Mouse (Mus musculus) liver, postnatal 0 days (tissue): ENCODE measurements around the gene Poc1a. TPM values are rescaled to one million over a fixed set of nuclear protein-coding genes. Genes with fewer than 3 reads are reported as not detected.

Experiments used
- ATAC-seq: fragments of 200-750 bp; cut with Nextera tagmentation; 2 replicates; pipeline ENCODE4 v1.8.0; 2017; ENCODE audit warnings: mild to moderate bottlenecking, moderate library complexity
- DNase-seq: peaks from one replicate; pipeline ENCODE4 v3.0.0-alpha.2; 2016
- H3K27ac ChIP-seq: fragments of 300-500 bp; sonication (generic); 2 replicates; pipeline ENCODE4 v1.5.1; 2014; ENCODE audit warnings: antibody characterized with exemption, moderate library complexity, mild to moderate bottlenecking, low read depth
- H3K27me3 ChIP-seq: fragments of 300-500 bp; sonication (generic); 2 replicates; pipeline ENCODE4 v1.6.1; 2014; ENCODE audit warnings: low read length, control low read depth, mixed read lengths; ENCODE audit not compliant: insufficient read depth
- H3K36me3 ChIP-seq: fragments of 300-500 bp; sonication (generic); replicated peaks from 2 replicates; pipeline ENCODE4 v1.6.1; 2014; ENCODE audit warnings: mild to moderate bottlenecking, control low read depth, low read length, moderate library complexity, mixed read lengths; ENCODE audit not compliant: insufficient read depth
- H3K4me1 ChIP-seq: fragments of 300-500 bp; sonication (generic); 2 replicates; pipeline ENCODE4 v1.6.1; 2014; ENCODE audit warnings: antibody characterized with exemption, mild to moderate bottlenecking, control low read depth; ENCODE audit not compliant: insufficient read depth
- H3K4me2 ChIP-seq: fragments of 300-500 bp; sonication (generic); 2 replicates; pipeline ENCODE4 v1.6.1; 2014; ENCODE audit warnings: low read depth, mild to moderate bottlenecking, low read length, moderate library complexity, mixed read lengths
- H3K4me3 ChIP-seq: fragments of 300-500 bp; sonication (generic); 2 replicates; pipeline ENCODE4 v1.5.1; 2014; ENCODE audit warnings: low read depth, low read length
- H3K9ac ChIP-seq: fragments of 300-500 bp; sonication (generic); replicated peaks from 2 replicates; pipeline ENCODE4 v1.6.1; 2014; ENCODE audit warnings: mild to moderate bottlenecking, moderate library complexity
- H3K9me3 ChIP-seq: fragments of 300-500 bp; sonication (generic); 2 replicates; pipeline ENCODE4 v1.6.1; 2016; ENCODE audit warnings: mild to moderate bottlenecking, control low read depth, low read length, mixed read lengths
- CTCF ChIP-seq: sonication (generic); IDR thresholded peaks from 2 replicates; pipeline ENCODE4 v1.5.1; 2016; ENCODE audit warnings: antibody characterized with exemption, low read depth
- EP300 ChIP-seq: IDR thresholded peaks from 2 replicates; pipeline ENCODE4 v1.6.1; 2016; ENCODE audit warnings: antibody characterized with exemption, low read depth, mild to moderate bottlenecking
- WGBS: fragments of 180-500 bp; shearing (Covaris S2); extraction: QIAGEN DNeasy Blood & Tissue Kit; methylation state at CpG from one replicate; pipeline ENCODE4 v1.1.7; 2014; ENCODE audit not compliant: insufficient replicate concordance; 5-methylcytosine and 5-hydroxymethylcytosine counted together
- polyA plus RNA-seq: library from polyadenylated mRNA; unstranded; fragments of >200 nt; fragmentation: Nextera tagmentation; extraction: Ambion mirVana; gene quantifications from 2 replicates; pipeline ENCODE4 v1.2.1, GENCODE M21; 2015

Gene Poc1a
- polyA plus RNA-seq, 1 experiment from 2014 or later: 14.5 TPM

GRCm38 (mm10) chr9:106341313-106341686, 60.4 kb downstream of the Poc1a start:
- no peaks in the 10 kb centered on the region for H3K36me3 ChIP-seq
- no peak overlapping the region for H3K9ac ChIP-seq
- no peaks in the 10 kb centered on the region for H3K4me1 ChIP-seq
- no peak overlapping the region for H3K4me2 ChIP-seq
- TF ChIP-seq CTCF (no peak), EP300 (no peak)
- WGBS: 73% methylated on average over 3 of the region's 3 CpGs
- H3K27me3 ChIP-seq: no peaks in the 10 kb centered on the region
- H3K9me3 ChIP-seq: no peaks in the 10 kb centered on the region
- DNase-seq: no peak
- no peak for ATAC-seq
- H3K27ac ChIP-seq: no peak overlapping the region
- no peak overlapping the region for H3K4me3 ChIP-seq

DNA sequence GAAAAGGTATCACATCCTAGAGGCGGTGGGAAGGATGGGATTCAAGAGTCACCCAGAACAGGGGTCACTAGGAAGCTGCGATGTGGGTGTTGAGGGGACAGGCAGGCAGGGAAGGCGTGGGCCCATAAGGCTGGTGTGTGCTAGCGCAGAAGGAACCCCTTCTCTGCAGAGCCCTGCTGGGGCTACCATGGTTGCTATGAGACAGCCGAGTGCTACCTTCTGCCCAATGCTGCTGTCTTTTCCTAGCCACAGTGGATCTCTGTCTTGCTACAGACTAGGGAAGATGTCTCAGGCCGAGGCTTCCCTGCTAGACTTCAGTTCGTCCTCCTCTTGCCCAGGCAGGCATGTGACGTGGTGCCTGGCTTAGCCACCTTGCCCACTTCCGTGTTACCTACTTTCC, 61.7 kb downstream of the Poc1a start:
- H3K27ac ChIP-seq: no peak overlapping the region
- no peaks in the 10 kb centered on the region for H3K36me3 ChIP-seq
- no peak overlapping the region for H3K4me2 ChIP-seq
- H3K4me1 ChIP-seq: no peaks in the 10 kb centered on the region
- no peaks in the 10 kb centered on the region for H3K9me3 ChIP-seq
- TF ChIP-seq EP300 (no peak), CTCF (no peak)
- H3K27me3 ChIP-seq: no peaks in the 10 kb centered on the region
- WGBS: 83% methylated on average over 9 of the region's 9 CpGs
- no peak overlapping the region for H3K9ac ChIP-seq
- ATAC-seq (no peak), DNase-seq (no peak)
- no peak overlapping the region for H3K4me3 ChIP-seq

GRCm38 (mm10) chr9:106345167-106345566, 64.3 kb downstream of the Poc1a start:
- TF ChIP-seq CTCF: no peak
- Histone ChIP-seq H3K27me3 (no peaks in the 10 kb centered on the region), H3K27ac (no peak overlapping the region), H3K36me3 (no peaks in the 10 kb centered on the region), H3K9me3 (no peaks in the 10 kb centered on the region), H3K4me3 (no peak overlapping the region), H3K9ac (no peak overlapping the region), H3K4me1 (no peaks in the 10 kb centered on the region), H3K4me2 (no peak overlapping the region)
- 72% methylated on average over 6 of the region's 6 CpGs for WGBS
- ATAC-seq (no peak), DNase-seq (no peak)

DNA sequence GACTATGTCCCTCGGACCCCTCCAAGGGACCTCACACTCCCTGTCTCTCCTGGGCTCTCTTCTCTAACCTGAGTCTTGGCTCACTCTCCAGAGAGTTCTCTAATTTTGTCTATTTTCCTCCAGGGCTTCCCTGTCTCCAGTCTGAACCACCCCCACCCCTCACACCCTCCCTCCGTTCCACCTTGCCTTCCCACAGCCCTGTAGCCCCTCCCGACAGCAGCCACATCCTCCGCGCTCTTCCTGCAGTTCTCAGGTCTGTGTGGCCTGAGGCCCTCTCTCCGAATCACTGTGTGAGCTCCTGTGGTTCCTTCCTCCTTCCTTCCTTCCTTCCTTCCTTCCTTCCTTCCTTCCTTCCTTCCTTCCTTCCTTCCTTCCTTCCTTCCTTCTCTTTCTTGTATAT, 64.8 kb downstream of the Poc1a start:
- TF ChIP-seq EP300 (no peak), CTCF (no peak)
- WGBS: 58% methylated on average over 6 of the region's 6 CpGs
- Histone ChIP-seq H3K27me3 (no peaks in the 10 kb centered on the region), H3K4me1 (no peaks in the 10 kb centered on the region), H3K9ac (no peak overlapping the region), H3K27ac (no peak overlapping the region), H3K9me3 (no peaks in the 10 kb centered on the region), H3K4me3 (no peak overlapping the region), H3K36me3 (no peaks in the 10 kb centered on the region), H3K4me2 (no peak overlapping the region)
- no peak for DNase-seq
- ATAC-seq: no peak

DNA sequence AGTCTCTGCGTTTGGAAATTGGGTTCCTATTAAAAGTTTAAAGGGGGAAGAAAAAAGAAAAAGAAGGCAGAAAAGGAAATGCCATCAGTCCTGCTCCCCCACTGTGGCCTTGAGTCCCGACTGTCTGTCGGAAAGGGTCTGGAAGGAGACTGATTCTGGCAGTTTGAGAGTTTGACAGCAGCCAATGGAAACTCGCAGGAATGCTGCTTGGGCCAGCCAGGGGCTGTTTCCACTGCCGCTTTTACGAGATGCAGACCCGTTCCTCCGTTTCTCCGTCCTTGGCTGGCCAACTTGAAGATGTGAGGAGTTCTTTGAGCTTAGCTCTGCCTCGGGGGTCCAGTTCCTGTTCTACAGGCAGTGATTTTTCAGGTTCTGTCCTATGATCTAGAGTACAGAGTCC, 67.4 kb downstream of the Poc1a start:
- 66% methylated on average over 10 of the region's 10 CpGs for WGBS
- no peak for DNase-seq
- ATAC-seq: no peak
- Histone ChIP-seq H3K9ac (no peak overlapping the region), H3K9me3 (no peaks in the 10 kb centered on the region), H3K36me3 (no peaks in the 10 kb centered on the region), H3K4me1 (no peaks in the 10 kb centered on the region), H3K27me3 (no peaks in the 10 kb centered on the region), H3K4me3 (no peak overlapping the region), H3K4me2 (no peak overlapping the region), H3K27ac (no peak overlapping the region)
- no peak for TF ChIP-seq CTCF
- no peak for TF ChIP-seq EP300

DNA sequence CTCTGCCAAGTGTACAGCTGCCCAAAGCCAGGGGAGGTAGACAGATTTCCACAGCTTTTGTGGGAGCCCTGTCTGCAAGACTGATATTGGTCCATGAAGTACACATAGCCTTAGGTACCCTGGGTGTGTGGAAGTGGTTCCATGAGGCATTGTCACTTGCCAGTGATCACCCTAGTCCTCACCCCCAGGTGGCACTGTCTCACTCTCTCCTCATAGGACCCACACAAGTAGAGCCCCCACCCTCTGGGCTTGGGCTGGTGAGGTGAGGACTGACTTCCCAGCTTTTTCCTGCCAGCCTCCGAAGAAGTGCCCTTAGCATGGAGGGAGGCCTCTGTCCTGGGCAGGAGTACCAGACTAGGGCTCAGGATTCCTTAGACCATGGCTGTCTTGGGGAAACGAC, 68.2 kb downstream of the Poc1a start:
- Histone ChIP-seq H3K4me2 (no peak overlapping the region), H3K27ac (no peak overlapping the region), H3K4me1 (no peaks in the 10 kb centered on the region), H3K27me3 (no peaks in the 10 kb centered on the region), H3K9ac (no peak overlapping the region), H3K9me3 (no peaks in the 10 kb centered on the region), H3K4me3 (no peak overlapping the region), H3K36me3 (no peaks in the 10 kb centered on the region)
- no peak for DNase-seq
- 0 out of 2 replicates have a peak, but pooled peaks have one; percentile 31 for ATAC-seq
- 64% methylated on average over 2 of the region's 2 CpGs for WGBS
- TF ChIP-seq EP300 (no peak), CTCF (peak; percentile 65)

- no peak for DNase-seq
- 63% methylated on average over 6 of the region's 6 CpGs for WGBS
These were observed 70.3 kb downstream of the Poc1a start for GRCm38 (mm10) chr9:106351178-106351577.

More at GRCm38 (mm10) chr9:106351178-106351577, 70.3 kb downstream of the Poc1a start:
- no peak overlapping the region for H3K27ac ChIP-seq
- H3K36me3 ChIP-seq: no peaks in the 10 kb centered on the region
- H3K9me3 ChIP-seq: no peaks in the 10 kb centered on the region
- TF ChIP-seq CTCF (peak; percentile 42), EP300 (no peak)
- ATAC-seq: no peak
- no peak overlapping the region for H3K9ac ChIP-seq
- H3K27me3 ChIP-seq: no peaks in the 10 kb centered on the region
- H3K4me3 ChIP-seq: no peak overlapping the region
- H3K4me2 ChIP-seq: no peak overlapping the region
- H3K4me1 ChIP-seq: no peaks in the 10 kb centered on the region
